Mouse (Mus musculus) embryonic facial prominence, embryonic 15.5 days (tissue): ENCODE data around the gene Pphln1. TPM values are rescaled to one million over a fixed set of nuclear protein-coding genes. Genes with fewer than 3 reads are reported as not detected.

Experiments used
- ATAC-seq: fragments of 200-750 bp; cut with Nextera tagmentation; 2 replicates; pipeline ENCODE4 v1.8.0; 2017; ENCODE audit warnings: low read depth, moderate TSS enrichment; ENCODE audit not compliant: insufficient number of reproducible peaks, low FRiP score, low TSS enrichment
- H3K27ac ChIP-seq: fragments of 300-500 bp; sonication (generic); replicated peaks from 2 replicates; pipeline ENCODE4 v1.5.1; 2015; ENCODE audit warnings: mild to moderate bottlenecking, inconsistent platforms
- H3K27me3 ChIP-seq: fragments of 300-500 bp; sonication (generic); 2 replicates; pipeline ENCODE4 v1.6.1; 2015; ENCODE audit warnings: inconsistent platforms
- H3K36me3 ChIP-seq: fragments of 300-500 bp; sonication (generic); 2 replicates; pipeline ENCODE4 v1.6.1; 2015; ENCODE audit warnings: mild to moderate bottlenecking, inconsistent platforms
- H3K4me1 ChIP-seq: fragments of 300-500 bp; sonication (generic); 2 replicates; pipeline ENCODE4 v1.6.1; 2015; ENCODE audit warnings: inconsistent platforms
- H3K4me2 ChIP-seq: fragments of 300-500 bp; sonication (generic); replicated peaks from 2 replicates; pipeline ENCODE4 v1.6.1; 2015; ENCODE audit warnings: mild to moderate bottlenecking, inconsistent platforms
- H3K4me3 ChIP-seq: fragments of 300-500 bp; sonication (generic); replicated peaks from 2 replicates; pipeline ENCODE4 v1.5.1; 2015; ENCODE audit warnings: mild to moderate bottlenecking, inconsistent platforms
- H3K9ac ChIP-seq: fragments of 300-500 bp; sonication (generic); 2 replicates; pipeline ENCODE4 v1.6.1; 2015; ENCODE audit warnings: inconsistent platforms
- H3K9me3 ChIP-seq: fragments of 300-500 bp; sonication (generic); replicated peaks from 2 replicates; pipeline ENCODE4 v1.6.1; 2016; ENCODE audit warnings: inconsistent platforms
- WGBS: fragments of 180-500 bp; shearing (Covaris S2); methylation state at CpG from one replicate; pipeline ENCODE4 v1.1.7; 2015; 5-methylcytosine and 5-hydroxymethylcytosine counted together
- polyA plus RNA-seq: library from polyadenylated mRNA; unstranded; fragments of >200 nt; fragmentation: Nextera tagmentation; extraction: Ambion mirVana; gene quantifications from 2 replicates; pipeline ENCODE4 v1.2.1, GENCODE M21; 2015

Pphln1 gene
- polyA plus RNA-seq, 1 experiment from 2014 or later: 50.0 TPM

DNA sequence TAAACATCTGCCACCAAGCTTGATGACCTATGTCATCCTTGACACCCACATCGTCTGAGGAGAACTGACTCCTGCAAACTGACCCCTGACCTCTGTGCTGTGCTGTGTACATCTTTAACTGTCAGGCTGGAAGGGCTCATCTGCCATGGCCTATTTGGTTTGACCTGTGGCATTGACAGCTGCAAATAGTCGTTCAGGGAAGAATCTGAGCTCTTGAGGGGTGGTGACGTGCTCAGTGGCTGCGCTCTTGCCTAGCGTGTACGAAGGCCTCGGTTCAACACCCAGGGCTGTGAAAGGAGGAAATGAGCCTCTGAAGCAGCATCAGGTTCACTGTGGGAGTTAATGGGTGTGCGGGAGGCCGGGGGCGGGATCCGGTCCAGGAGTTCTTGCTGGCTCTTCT is 35.7 kb downstream of the Pphln1 start:
- H3K36me3 ChIP-seq: peaks cover 6% of the 10 kb centered on the region
- WGBS: 46% methylated on average over 11 of the region's 11 CpGs
- no peaks in the 10 kb centered on the region for H3K4me1 ChIP-seq
- H3K27me3 ChIP-seq: no peaks in the 10 kb centered on the region
- no peak overlapping the region for H3K4me2 ChIP-seq
- no peak for ATAC-seq
- no peaks in the 10 kb centered on the region for H3K9me3 ChIP-seq
- no peak overlapping the region for H3K9ac ChIP-seq
- H3K4me3 ChIP-seq: no peak overlapping the region
- H3K27ac ChIP-seq: no peak overlapping the region; the same call in 1 of the 2 replicates

DNA sequence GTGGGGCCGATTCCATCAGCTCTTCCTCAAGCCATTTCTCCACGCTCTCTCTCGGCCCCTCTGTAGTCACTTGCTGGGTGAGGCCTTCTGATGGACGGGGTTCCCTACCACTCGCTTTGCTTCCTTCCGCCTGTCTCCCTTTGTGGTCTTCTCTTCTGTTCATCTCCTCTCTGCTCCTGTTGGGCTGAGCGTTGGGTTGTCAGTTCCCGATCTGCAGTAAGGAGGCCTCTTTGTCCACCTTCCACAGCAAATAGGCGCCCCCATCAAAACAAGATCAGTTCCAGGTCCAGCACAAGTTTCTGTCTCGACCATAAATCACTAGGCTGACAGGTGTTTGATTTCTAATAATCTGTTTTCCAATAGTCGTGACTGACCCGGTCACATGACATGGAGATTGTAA is 37.8 kb downstream of the Pphln1 start:
- no peaks in the 10 kb centered on the region for H3K4me1 ChIP-seq

DNA sequence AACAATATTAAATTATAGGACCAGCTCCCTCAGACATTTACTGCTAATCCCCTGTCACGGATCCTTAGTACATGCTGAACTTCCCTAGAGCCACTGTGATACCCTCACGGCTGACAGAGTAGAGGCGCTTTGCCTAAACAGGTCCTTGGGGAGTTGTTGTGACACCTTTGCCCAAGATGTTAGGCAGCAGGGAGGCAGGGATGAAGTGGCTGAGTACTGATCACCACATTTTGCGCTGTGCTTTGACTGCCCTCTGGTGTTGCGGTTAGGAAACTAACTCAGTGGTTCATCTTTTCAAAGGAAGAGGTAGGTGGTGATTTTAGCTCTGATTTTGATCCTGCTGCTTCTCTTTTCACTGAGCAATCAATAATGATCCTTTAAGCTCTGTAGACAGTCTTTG is 40.5 kb downstream of the Pphln1 start:
- H3K9me3 ChIP-seq: no peaks in the 10 kb centered on the region
- H3K9ac ChIP-seq: no peak overlapping the region
- H3K36me3 ChIP-seq: peaks cover 30% of the 10 kb centered on the region
- no peak overlapping the region for H3K27ac ChIP-seq
- ATAC-seq: no peak
- H3K27me3 ChIP-seq: no peaks in the 10 kb centered on the region
- no peak overlapping the region for H3K4me2 ChIP-seq
- 38% methylated on average over 5 of the region's 5 CpGs for WGBS
- H3K4me3 ChIP-seq: no peak overlapping the region
- H3K4me1 ChIP-seq: no peaks in the 10 kb centered on the region

More for the DNA sequence above, 37.8 kb downstream of the Pphln1 start:
- Histone ChIP-seq H3K9ac (no peak overlapping the region), H3K27me3 (no peaks in the 10 kb centered on the region), H3K4me2 (no peak overlapping the region), H3K36me3 (peaks cover 14% of the 10 kb centered on the region), H3K9me3 (no peaks in the 10 kb centered on the region), H3K4me3 (no peak overlapping the region), H3K27ac (no peak overlapping the region)
- WGBS: 90% methylated on average over 12 of the region's 12 CpGs
- ATAC-seq: no peak

DNA sequence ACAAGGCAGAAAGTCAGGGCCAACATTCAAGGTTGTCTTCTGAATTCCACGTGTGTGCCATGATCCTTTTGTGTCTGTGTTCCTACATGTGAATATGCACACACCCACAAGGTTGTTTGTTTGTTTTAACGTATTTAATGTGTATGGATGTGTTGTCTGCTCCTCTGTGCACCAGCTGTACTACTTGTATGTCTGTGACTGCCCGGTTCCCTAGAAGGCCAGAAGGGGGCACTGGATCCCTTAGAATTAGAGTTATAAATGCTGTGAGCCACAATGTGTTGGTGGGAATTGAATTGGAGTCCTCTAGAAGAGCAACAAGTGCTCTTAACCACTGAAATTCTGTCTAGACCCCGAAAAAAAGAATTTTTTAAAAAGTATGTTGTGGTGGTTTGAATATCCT is 44.1 kb downstream of the Pphln1 start:
- Histone ChIP-seq H3K27me3 (no peaks in the 10 kb centered on the region), H3K9ac (no peak overlapping the region), H3K4me2 (no peak overlapping the region), H3K4me3 (no peak overlapping the region), H3K9me3 (no peaks in the 10 kb centered on the region), H3K4me1 (no peaks in the 10 kb centered on the region), H3K36me3 (peaks cover 32% of the 10 kb centered on the region), H3K27ac (no peak overlapping the region)
- WGBS: 94% methylated on average over 4 of the region's 4 CpGs
- no peak for ATAC-seq

DNA sequence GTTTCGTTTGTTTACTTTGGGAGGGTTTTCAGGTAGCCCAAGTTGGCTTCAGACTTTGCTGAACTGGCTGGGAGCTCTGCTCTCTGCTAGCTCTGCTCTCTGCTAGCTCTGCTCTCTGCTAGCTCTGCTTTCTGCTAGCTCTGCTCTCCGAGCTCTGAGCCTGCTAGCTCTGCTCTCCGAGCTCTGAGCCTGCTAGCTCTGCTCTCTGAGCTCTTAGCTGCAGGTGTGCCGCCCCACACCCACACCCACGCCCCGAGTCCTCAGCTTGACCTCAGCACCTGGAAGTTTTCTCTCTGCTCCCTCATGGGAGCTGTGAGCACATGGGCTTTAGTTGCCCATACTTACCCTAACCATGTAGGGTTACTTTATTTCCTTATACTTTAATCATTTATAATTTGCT is 45.5 kb downstream of the Pphln1 start:
- Histone ChIP-seq H3K4me3 (no peak overlapping the region), H3K27me3 (no peaks in the 10 kb centered on the region), H3K4me2 (no peak overlapping the region), H3K27ac (no peak overlapping the region), H3K4me1 (no peaks in the 10 kb centered on the region), H3K9ac (no peak overlapping the region), H3K36me3 (peaks cover 32% of the 10 kb centered on the region), H3K9me3 (no peaks in the 10 kb centered on the region)
- 84% methylated on average over 6 of the region's 6 CpGs for WGBS
- ATAC-seq: no peak

DNA sequence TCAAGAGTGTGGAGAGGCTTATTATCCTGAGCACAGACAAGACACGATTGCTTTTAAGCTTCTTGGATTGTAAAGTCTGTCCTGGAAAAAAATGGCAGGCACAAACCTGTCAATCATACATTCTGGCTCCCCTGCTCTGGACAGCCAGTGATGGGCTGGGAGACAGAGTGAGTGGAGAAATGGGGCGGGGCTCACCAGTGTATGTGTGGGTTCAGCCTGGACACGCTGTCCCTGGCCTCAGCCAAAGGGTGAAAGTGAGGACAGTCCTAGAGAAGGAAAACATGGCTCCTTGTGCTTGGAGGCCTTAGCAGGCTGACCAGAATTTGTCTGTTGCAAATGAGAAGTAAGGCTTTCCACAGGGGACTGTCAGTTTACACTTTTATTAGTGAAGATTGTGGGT is 50.7 kb downstream of the Pphln1 start:
- 76% methylated on average over 3 of the region's 3 CpGs for WGBS
- H3K4me2 ChIP-seq: no peak overlapping the region
- no peak for ATAC-seq

DNA sequence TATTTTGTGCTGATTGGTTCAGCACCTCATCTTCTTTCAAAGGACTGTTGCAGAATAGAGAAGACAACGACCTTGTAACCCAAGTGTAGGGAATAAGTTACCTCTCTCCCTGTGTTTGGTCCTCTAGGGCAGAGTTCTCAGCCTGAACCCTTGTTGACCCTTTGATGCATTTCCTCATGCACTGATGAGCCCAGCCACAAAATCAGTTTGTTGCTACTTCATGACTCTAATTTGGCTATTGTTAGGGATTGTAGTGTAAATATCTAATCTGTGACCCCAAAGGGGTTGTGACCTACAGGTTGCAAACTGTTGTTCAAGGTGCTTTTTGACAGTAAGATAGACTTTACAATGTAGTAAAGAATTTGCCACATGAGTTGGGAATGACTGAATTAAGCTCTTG is 55.1 kb downstream of the Pphln1 start:
- H3K27ac ChIP-seq: no peak overlapping the region
- no peak for ATAC-seq
- no peaks in the 10 kb centered on the region for H3K9me3 ChIP-seq
- no peak overlapping the region for H3K4me2 ChIP-seq
- H3K27me3 ChIP-seq: no peaks in the 10 kb centered on the region
- H3K9ac ChIP-seq: no peak overlapping the region
- no peaks in the 10 kb centered on the region for H3K4me1 ChIP-seq
- 75% methylated on average over 1 of the region's 1 CpGs for WGBS
- no peak overlapping the region for H3K4me3 ChIP-seq
- H3K36me3 ChIP-seq: no peaks in the 10 kb centered on the region; the same call in 1 of the 2 replicates

More for the DNA sequence above, 50.7 kb downstream of the Pphln1 start:
- no peaks in the 10 kb centered on the region for H3K4me1 ChIP-seq
- no peak overlapping the region for H3K4me3 ChIP-seq
- no peak overlapping the region for H3K9ac ChIP-seq
- no peak overlapping the region for H3K27ac ChIP-seq
- H3K27me3 ChIP-seq: no peaks in the 10 kb centered on the region
- H3K36me3 ChIP-seq: no peaks in the 10 kb centered on the region
- no peaks in the 10 kb centered on the region for H3K9me3 ChIP-seq

DNA sequence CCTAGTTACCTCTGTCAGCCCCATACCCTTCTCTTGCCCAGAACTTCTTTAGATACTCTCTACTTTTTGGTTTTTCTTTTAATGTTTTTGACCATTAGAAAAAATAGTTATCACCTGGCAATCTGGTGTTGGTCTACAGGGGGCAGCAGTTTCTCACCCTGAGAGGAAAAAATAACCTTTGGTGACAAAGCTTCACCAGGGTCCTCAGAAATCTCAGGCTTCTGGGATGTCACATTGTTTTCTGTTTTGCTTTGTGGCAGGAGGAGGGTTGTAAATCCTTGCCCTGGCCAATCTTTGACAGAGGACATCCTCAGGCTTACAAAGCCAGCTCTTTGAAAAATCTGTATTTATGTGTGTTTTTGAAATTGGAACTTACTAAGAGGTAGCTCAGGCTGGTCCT is 57.9 kb downstream of the Pphln1 start:
- H3K4me1 ChIP-seq: no peaks in the 10 kb centered on the region
- no peaks in the 10 kb centered on the region for H3K9me3 ChIP-seq
- ATAC-seq: no peak
- no peak overlapping the region for H3K4me2 ChIP-seq
- no peak overlapping the region for H3K9ac ChIP-seq
- no peak overlapping the region for H3K27ac ChIP-seq
- no peaks in the 10 kb centered on the region for H3K27me3 ChIP-seq
- H3K36me3 ChIP-seq: peaks cover 4% of the 10 kb centered on the region; the same call in 1 of the 2 replicates
- H3K4me3 ChIP-seq: no peak overlapping the region

DNA sequence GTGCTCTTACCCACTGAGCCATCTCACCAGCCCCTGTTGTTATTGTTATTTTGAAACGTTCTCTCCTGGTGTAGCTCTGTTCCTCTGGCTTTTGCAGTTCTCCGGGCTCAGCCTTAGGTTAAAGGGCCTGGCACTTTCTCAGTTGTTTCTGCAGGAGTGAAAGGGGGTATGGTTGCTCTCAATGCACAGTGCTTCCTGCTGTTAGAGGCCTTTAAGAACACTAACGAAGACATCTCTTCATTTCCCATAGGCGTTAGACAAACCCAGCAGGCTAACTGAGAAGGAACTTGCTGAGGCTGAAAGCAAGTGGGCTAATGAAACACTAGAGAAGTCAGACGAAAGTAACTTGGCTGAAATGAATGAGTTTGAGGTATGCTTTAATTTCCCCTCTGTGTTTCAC is 61.3 kb downstream of the Pphln1 start:
- 83% methylated on average over 5 of the region's 5 CpGs for WGBS
- Histone ChIP-seq H3K36me3 (peaks cover 4% of the 10 kb centered on the region; the same call in 1 of the 2 replicates), H3K27ac (no peak overlapping the region), H3K9me3 (no peaks in the 10 kb centered on the region), H3K4me3 (no peak overlapping the region), H3K4me1 (no peaks in the 10 kb centered on the region), H3K4me2 (no peak overlapping the region), H3K9ac (no peak overlapping the region), H3K27me3 (no peaks in the 10 kb centered on the region)
- no peak for ATAC-seq

DNA sequence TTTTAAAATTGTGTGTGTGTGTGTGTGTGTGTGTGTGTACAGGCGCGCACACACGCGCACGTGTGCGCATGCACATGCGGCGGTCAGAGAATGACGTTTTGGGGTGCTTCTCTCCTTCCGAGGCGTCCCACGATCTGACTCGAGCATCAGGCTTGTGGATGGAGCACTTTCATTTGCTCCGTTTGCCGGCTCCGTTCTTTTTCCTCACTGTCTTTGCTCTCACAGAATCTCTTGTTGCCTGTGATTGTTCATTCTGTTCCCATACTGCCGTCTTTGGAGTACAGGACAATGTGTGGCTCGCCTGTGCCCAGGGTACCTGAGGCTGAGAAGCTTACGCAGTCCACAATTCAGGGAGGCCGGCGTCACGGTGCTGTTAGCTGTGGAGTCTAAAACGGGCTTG is 62.9 kb downstream of the Pphln1 start:
- WGBS: 92% methylated on average over 23 of the region's 23 CpGs
- Histone ChIP-seq H3K27ac (no peak overlapping the region), H3K4me3 (no peak overlapping the region), H3K4me1 (no peaks in the 10 kb centered on the region), H3K9me3 (no peaks in the 10 kb centered on the region), H3K36me3 (peaks cover 14% of the 10 kb centered on the region), H3K9ac (no peak overlapping the region), H3K27me3 (no peaks in the 10 kb centered on the region), H3K4me2 (no peak overlapping the region)
- ATAC-seq: no peak

DNA sequence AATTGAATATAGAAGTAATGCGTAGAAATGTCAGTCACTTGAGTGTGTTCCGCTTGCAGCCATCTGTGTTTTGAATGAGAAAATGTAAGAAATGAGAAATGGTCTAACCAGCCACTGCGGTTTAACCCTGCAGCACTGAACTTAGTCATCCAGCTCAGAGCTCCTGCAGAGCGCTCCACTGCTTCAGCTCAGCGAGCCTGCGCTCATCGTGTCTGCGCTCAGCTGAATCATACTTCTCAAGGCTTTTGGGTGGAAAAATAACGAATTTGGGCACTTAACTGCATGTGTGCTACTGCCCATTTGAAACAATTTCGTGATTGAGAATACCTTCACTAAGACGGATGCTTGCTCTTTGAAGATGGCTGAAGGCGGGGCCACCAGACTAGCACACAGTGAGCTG is 73.5 kb downstream of the Pphln1 start:
- Histone ChIP-seq H3K27me3 (no peaks in the 10 kb centered on the region), H3K9ac (no peak overlapping the region), H3K4me2 (no peak overlapping the region), H3K4me3 (no peak overlapping the region), H3K9me3 (no peaks in the 10 kb centered on the region), H3K4me1 (no peaks in the 10 kb centered on the region), H3K36me3 (no peaks in the 10 kb centered on the region), H3K27ac (no peak overlapping the region)
- 71% methylated on average over 12 of the region's 12 CpGs for WGBS
- no peak for ATAC-seq

DNA sequence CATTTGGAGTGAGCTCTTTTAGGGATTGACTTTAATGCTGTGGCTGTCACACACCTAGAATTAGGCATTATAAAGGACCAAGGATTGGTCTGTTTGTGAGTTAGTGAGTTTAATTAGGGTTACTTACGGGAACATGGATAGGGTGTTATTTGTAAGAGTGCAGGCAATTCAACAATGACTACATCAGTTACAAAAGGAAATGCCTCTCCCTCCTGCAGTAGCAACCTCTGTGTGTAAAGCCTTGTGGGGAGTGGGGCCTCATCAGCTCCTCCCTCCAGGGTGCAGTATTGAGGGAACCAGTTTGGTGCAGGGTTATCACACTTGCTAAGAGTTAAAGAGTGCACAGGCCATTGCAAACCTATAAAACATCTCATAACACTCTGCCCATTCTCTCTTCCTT is 73.9 kb downstream of the Pphln1 start:
- Histone ChIP-seq H3K4me3 (no peak overlapping the region), H3K27ac (no peak overlapping the region), H3K9ac (no peak overlapping the region), H3K4me2 (no peak overlapping the region), H3K27me3 (no peaks in the 10 kb centered on the region), H3K36me3 (no peaks in the 10 kb centered on the region), H3K4me1 (no peaks in the 10 kb centered on the region), H3K9me3 (no peaks in the 10 kb centered on the region)
- 77% methylated on average over 1 of the region's 1 CpGs for WGBS
- ATAC-seq: no peak
